Mouse (Mus musculus): ENCODE measurements at regions not wholly inside any gene's neighbourhood (a gene's known extent, or its start where the extent isn't known, plus 50 kb on each side); places are given as distances from the start of the nearest gene placed in this dataset.

GRCm38 (mm10) chr12:12652361-12652760 lies 289.4 kb downstream of the Mycn start:
- TF ChIP-seq CTCF (IDR thresholded peaks at IDR 0.05; ENCODE audit: low read depth, low read length) (no peak), POLR2A (IDR thresholded peaks at IDR 0.05; ENCODE audit: extremely low read depth, insufficient read depth, low read length) (no peak)
